Mouse (Mus musculus) MEL (cell line): ENCODE data around the gene Hps1. TPM values are rescaled to one million over a fixed set of nuclear protein-coding genes. Genes with fewer than 3 reads are reported as not detected.

Source experiments
- DNase-seq: peaks from one replicate; pipeline ENCODE4 v3.0.0; 2011; ENCODE audit warnings: low read depth, low spot score
- H3K27ac ChIP-seq: 2 replicates; pipeline ENCODE4 v1.5.1; 2012; ENCODE audit warnings: low read depth, mild to moderate bottlenecking, control low read depth, low read length, moderate library complexity; ENCODE audit not compliant: control insufficient read depth
- H3K27me3 ChIP-seq, 2 experiments: fragments of 150-350 bp in 1 of 2; sonication (generic) in 1 of 2; 2 replicates each; pipeline ENCODE4 v1.6.1; 2012; ENCODE audit warnings: low read length in 2 of 2, mild to moderate bottlenecking in 2 of 2, improper control_type of control experiment in 1 of 2, moderate library complexity in 1 of 2; ENCODE audit not compliant: insufficient read depth in 2 of 2, control insufficient read depth in 1 of 2
- H3K36me3 ChIP-seq, 2 experiments: 2 replicates each; pipeline ENCODE4 v1.6.1; 2012 to 2014; ENCODE audit warnings: low read length in 2 of 2, improper control_type of control experiment in 1 of 2, inconsistent platforms in 1 of 2, mild to moderate bottlenecking in 1 of 2; ENCODE audit not compliant: insufficient read depth in 2 of 2, control insufficient read depth in 1 of 2
- H3K4me1 ChIP-seq, 2 experiments: fragments of 150-350 bp in 1 of 2; sonication (generic) in 1 of 2; 2 replicates each; pipeline ENCODE4 v1.6.1; 2012; ENCODE audit warnings: low read length in 2 of 2, improper control_type of control experiment in 1 of 2, mild to moderate bottlenecking in 1 of 2; ENCODE audit not compliant: insufficient read depth in 2 of 2, control insufficient read depth in 1 of 2
- H3K4me3 ChIP-seq, 2 experiments: fragments of 150-350 bp in 1 of 2; sonication (generic) in 1 of 2; 2 replicates each; pipeline ENCODE4 v1.5.1; 2012; ENCODE audit warnings: low read depth in 2 of 2, low read length in 2 of 2, mild to moderate bottlenecking in 2 of 2, moderate library complexity in 2 of 2, control low read depth in 1 of 2, improper control_type of control experiment in 1 of 2; ENCODE audit not compliant: control insufficient read depth in 1 of 2, insufficient read depth in 1 of 2
- H3K79me2 ChIP-seq: 2 replicates; pipeline ENCODE4 v1.6.1; 2012; ENCODE audit warnings: mild to moderate bottlenecking, low read length, moderate library complexity; ENCODE audit not compliant: control insufficient read depth, poor library complexity, insufficient read depth
- H3K9ac ChIP-seq: 2 replicates; pipeline ENCODE4 v1.6.1; 2012; ENCODE audit warnings: low read depth, mild to moderate bottlenecking, control low read depth, low read length, moderate library complexity; ENCODE audit not compliant: control insufficient read depth, poor library complexity, severe bottlenecking
- H3K9me3 ChIP-seq: fragments of 150-350 bp; sonication (generic); replicated peaks from 2 replicates; pipeline ENCODE4 v1.6.1; 2012; ENCODE audit warnings: mild to moderate bottlenecking, low read length, improper control_type of control experiment, moderate library complexity; ENCODE audit not compliant: insufficient read depth
- CTCF ChIP-seq, 3 experiments: IDR thresholded peaks in 2 of 3; conservative IDR thresholded peaks in 1 of 3; 2 replicates each; pipeline ENCODE4 v1.5.1; 2011 to 2012; ENCODE audit warnings: low read length in 3 of 3, low read depth in 2 of 3, mild to moderate bottlenecking in 2 of 3, improper control_type of control experiment in 1 of 3, inconsistent platforms in 1 of 3, mixed read lengths in 1 of 3, moderate library complexity in 1 of 3; ENCODE audit not compliant: control insufficient read depth in 1 of 3, insufficient read depth in 1 of 3, poor library complexity in 1 of 3, severe bottlenecking in 1 of 3
- GABPA ChIP-seq: IDR thresholded peaks from 2 replicates; pipeline ENCODE4 v1.6.1; 2012; ENCODE audit warnings: low read depth, mild to moderate bottlenecking, inconsistent platforms, low read length, improper control_type of control experiment, moderate library complexity
- KAT2A ChIP-seq: conservative IDR thresholded peaks from 2 replicates; pipeline ENCODE4 v1.6.1; 2012; ENCODE audit warnings: low read depth, low read length, improper control_type of control experiment, inconsistent platforms
- MAFK ChIP-seq: IDR thresholded peaks from 2 replicates; pipeline ENCODE4 v1.6.1; 2011; ENCODE audit warnings: low read depth, mild to moderate bottlenecking, low read length, improper control_type of control experiment, borderline replicate concordance
- MAX ChIP-seq: IDR thresholded peaks from 2 replicates; pipeline ENCODE4 v1.6.1; 2011; ENCODE audit warnings: low read length, improper control_type of control experiment
- MAZ ChIP-seq: IDR thresholded peaks from 2 replicates; pipeline ENCODE4 v1.6.1; 2012; ENCODE audit warnings: low read depth, mild to moderate bottlenecking, inconsistent platforms, low read length, improper control_type of control experiment
- MEF2A ChIP-seq: IDR thresholded peaks from 2 replicates; pipeline ENCODE4 v1.6.1; 2014; ENCODE audit warnings: low read depth, mild to moderate bottlenecking, inconsistent platforms, low read length, improper control_type of control experiment; ENCODE audit not compliant: poor library complexity, insufficient replicate concordance, severe bottlenecking; ENCODE audit errors: extremely low read depth
- NELFE ChIP-seq: IDR thresholded peaks from 2 replicates; pipeline ENCODE4 v1.6.1; 2011; ENCODE audit warnings: low read depth, low read length, improper control_type of control experiment
- NRF1 ChIP-seq: IDR thresholded peaks from 2 replicates; pipeline ENCODE4 v1.6.1; 2014; ENCODE audit warnings: low read depth, mild to moderate bottlenecking, inconsistent platforms, low read length, improper control_type of control experiment, moderate library complexity; ENCODE audit not compliant: poor library complexity, insufficient read depth, severe bottlenecking
- POLR2A ChIP-seq, 2 experiments: IDR thresholded peaks; 2 replicates each; pipeline ENCODE4 v1.6.1; 2011 to 2012; ENCODE audit warnings: low read length in 2 of 2, mild to moderate bottlenecking in 2 of 2, control low read depth in 1 of 2, improper control_type of control experiment in 1 of 2, low read depth in 1 of 2, moderate library complexity in 1 of 2; ENCODE audit not compliant: control insufficient read depth in 1 of 2, insufficient read depth in 1 of 2, poor library complexity in 1 of 2
- RAD21 ChIP-seq: IDR thresholded peaks from 2 replicates; pipeline ENCODE4 v1.6.1; 2011; ENCODE audit warnings: mild to moderate bottlenecking, low read depth, low read length, improper control_type of control experiment
- SIN3A ChIP-seq: IDR thresholded peaks from 2 replicates; pipeline ENCODE4 v1.6.1; 2012; ENCODE audit warnings: low read length, improper control_type of control experiment, inconsistent platforms
- SMC3 ChIP-seq: IDR thresholded peaks from 2 replicates; pipeline ENCODE4 v1.6.1; 2011; ENCODE audit warnings: low read depth, low read length, improper control_type of control experiment
- TAL1 ChIP-seq: IDR thresholded peaks from 2 replicates; pipeline ENCODE4 v1.6.1; 2012; ENCODE audit warnings: mild to moderate bottlenecking, inconsistent platforms, low read length, moderate library complexity, mixed read lengths
- TBP ChIP-seq: IDR thresholded peaks from 2 replicates; pipeline ENCODE4 v1.8.0; 2011; ENCODE audit warnings: low read depth, low read length, improper control_type of control experiment
- USF1 ChIP-seq: IDR thresholded peaks from 2 replicates; pipeline ENCODE4 v1.6.1; 2014; ENCODE audit warnings: low read depth, mild to moderate bottlenecking, inconsistent platforms, low read length, improper control_type of control experiment, moderate library complexity
- USF2 ChIP-seq, 2 experiments: IDR thresholded peaks; 2 replicates each; pipeline ENCODE4 v1.6.1; 2011 to 2012; ENCODE audit warnings: improper control_type of control experiment in 2 of 2, low read length in 2 of 2, borderline replicate concordance in 1 of 2, inconsistent platforms in 1 of 2, low read depth in 1 of 2, mild to moderate bottlenecking in 1 of 2; ENCODE audit not compliant: insufficient read depth in 1 of 2
- ZC3H11A ChIP-seq: IDR thresholded peaks from 2 replicates; pipeline ENCODE4 v1.6.1; 2012; ENCODE audit warnings: low read depth, mild to moderate bottlenecking, inconsistent platforms, low read length, improper control_type of control experiment
- ZKSCAN1 ChIP-seq: IDR thresholded peaks from 2 replicates; pipeline ENCODE4 v1.6.1; 2012; ENCODE audit warnings: low read depth, mild to moderate bottlenecking, inconsistent platforms, low read length, improper control_type of control experiment, moderate library complexity
- ZMIZ1 ChIP-seq: IDR thresholded peaks from 2 replicates; pipeline ENCODE4 v1.6.1; 2012; ENCODE audit warnings: low read depth, mild to moderate bottlenecking, inconsistent platforms, low read length, improper control_type of control experiment, moderate library complexity
- ZNF384 ChIP-seq: IDR thresholded peaks from 2 replicates; pipeline ENCODE4 v1.6.1; 2012; ENCODE audit warnings: low read depth, mild to moderate bottlenecking, inconsistent platforms, low read length, improper control_type of control experiment
- polyA plus RNA-seq, 2 experiments: library from polyadenylated mRNA; stranded (reverse) in 1 of 2; unstranded in 1 of 2; fragments of >175 nt in 1 of 2; fragments of >200 nt in 1 of 2; gene quantifications; 2 replicates each; pipeline versions ENCODE4 v1.2.1 to v1.2.4; 2012; ENCODE audit warnings: low replicate concordance in 2 of 2, low read depth in 1 of 2; ENCODE audit not compliant: insufficient read length in 2 of 2, insufficient read depth in 1 of 2, missing spikeins in 1 of 2
- total RNA-seq: library from RNA; depleted of rRNA; stranded (reverse); fragments of 300-350 nt; gene quantifications from 2 replicates; pipeline ENCODE4 v1.2.3, GENCODE M21; 2012

Gene Hps1
- total and polyA plus RNA-seq, 3 experiments: 22.6 to 43.3 TPM; not detected in 1

DNA sequence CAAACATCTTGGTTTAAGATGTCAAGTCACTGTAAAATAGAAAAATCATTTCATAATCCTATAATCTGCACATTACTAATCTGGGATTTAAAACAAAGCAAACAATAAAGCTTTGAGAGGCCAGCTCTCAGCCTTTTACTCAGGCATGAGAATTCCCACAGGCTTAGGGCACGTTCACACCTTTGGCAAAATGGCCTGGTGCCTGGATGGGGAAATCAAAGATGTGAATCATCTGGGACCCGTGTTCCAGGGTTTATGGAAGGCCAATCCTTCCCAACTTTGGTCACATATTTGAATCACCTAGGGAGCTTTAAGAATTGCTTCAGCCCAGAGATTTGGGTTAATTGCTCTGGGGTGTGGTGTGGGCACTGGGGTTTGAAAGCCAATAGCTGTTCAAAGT lies 18.1 kb upstream of the Hps1 start:
- TF ChIP-seq SMC3 (no peak), SIN3A (no peak), MAZ (no peak), CTCF (IDR thresholded peaks at IDR 0.05 in 2 of 3, conservative IDR thresholded peaks at IDR 0.05 in 1 of 3; ENCODE audit: control insufficient read depth in 1 of 3, insufficient read depth in 1 of 3, low read depth in 2 of 3, low read length in 3 of 3, poor library complexity in 1 of 3, severe bottlenecking in 1 of 3) (no peak), ZMIZ1 (no peak), MEF2A (no peak), NRF1 (no peak), USF2 (IDR thresholded peaks at IDR 0.05; ENCODE audit: borderline replicate concordance in 1 of 2, insufficient read depth in 1 of 2, low read depth in 1 of 2, low read length in 2 of 2) (no peak), RAD21 (no peak), KAT2A (no peak), ZKSCAN1 (no peak), NELFE (no peak), MAFK (no peak), ZNF384 (no peak), TBP (no peak), ZC3H11A (no peak)
- no peak for DNase-seq
- H3K79me2 ChIP-seq: no peaks in the 10 kb centered on the region
- H3K9ac ChIP-seq: no peak overlapping the region
- H3K36me3 ChIP-seq: no peaks in the 10 kb centered on the region
- no peak overlapping the region for H3K4me3 ChIP-seq
- H3K27ac ChIP-seq: no peak overlapping the region
- H3K4me1 ChIP-seq: no peaks in the 10 kb centered on the region
- H3K27me3 ChIP-seq: peaks cover 19 to 23% of the 10 kb centered on the region in 2 experiments
- no peaks in the 10 kb centered on the region for H3K9me3 ChIP-seq

DNA sequence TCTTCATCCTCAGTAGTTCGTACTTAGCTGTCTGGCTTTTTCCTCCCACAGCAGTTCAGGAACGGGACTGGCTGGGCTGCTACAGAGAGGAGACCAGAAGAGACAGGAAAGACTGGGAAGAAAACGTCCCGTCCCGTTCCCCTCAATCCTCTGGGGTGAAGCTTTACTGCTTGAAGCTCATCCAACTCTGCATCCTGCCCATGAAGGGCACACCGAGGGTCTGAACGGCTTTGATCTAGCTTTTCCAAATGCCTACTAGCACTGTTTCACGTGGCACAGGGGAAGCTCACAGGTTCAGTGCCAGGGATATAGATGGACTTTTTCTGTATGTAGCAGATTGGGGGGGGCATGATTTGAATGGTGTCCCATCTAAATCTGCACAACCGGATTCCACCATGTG lies 16.0 kb upstream of the Hps1 start:
- no peaks in the 10 kb centered on the region for H3K9me3 ChIP-seq
- peaks cover 21 to 22% of the 10 kb centered on the region in 2 experiments for H3K27me3 ChIP-seq
- H3K4me3 ChIP-seq: no peak overlapping the region
- no peaks in the 10 kb centered on the region for H3K79me2 ChIP-seq
- H3K4me1 ChIP-seq: no peaks in the 10 kb centered on the region
- H3K9ac ChIP-seq: no peak overlapping the region
- DNase-seq: no peak
- H3K36me3 ChIP-seq: no peaks in the 10 kb centered on the region
- TF ChIP-seq USF1 (no peak), GABPA (no peak), MAX (no peak), POLR2A (IDR thresholded peaks at IDR 0.05; ENCODE audit: control insufficient read depth in 1 of 2, insufficient read depth in 1 of 2, low read depth in 1 of 2, low read length in 2 of 2, poor library complexity in 1 of 2) (no peak), MAZ (no peak), TAL1 (no peak)
- no peak overlapping the region for H3K27ac ChIP-seq
